Mouse (Mus musculus) heart, embryonic 10.5 days (tissue): Measurements from ENCODE around the gene Il11. TPM values are rescaled to one million over a fixed set of nuclear protein-coding genes. Genes with fewer than 3 reads are reported as not detected.
A peak's percentile ranks its signal among the peaks of the same experiment; 100 is the strongest.
"Not testable (repeated sequence)": the region's sequence is repeated elsewhere in the genome, so short reads cannot be mapped to it uniquely, and the experiment has no call there.

Source experiments
- DNase-seq: peaks from one replicate; pipeline ENCODE4 v3.0.0-alpha.2; 2017; ENCODE audit warnings: low spot score
- H3K27ac ChIP-seq: fragments of 300-500 bp; sonication (generic); 2 replicates; pipeline ENCODE4 v1.5.1; 2016; ENCODE audit warnings: mild to moderate bottlenecking
- H3K27me3 ChIP-seq: fragments of 300-500 bp; sonication (generic); 2 replicates; pipeline ENCODE4 v1.6.1; 2016; ENCODE audit warnings: mild to moderate bottlenecking; ENCODE audit not compliant: poor library complexity, insufficient read depth, severe bottlenecking
- H3K36me3 ChIP-seq: fragments of 300-500 bp; sonication (generic); 2 replicates; pipeline ENCODE4 v1.6.1; 2016; ENCODE audit warnings: mild to moderate bottlenecking, moderate library complexity
- H3K4me1 ChIP-seq: fragments of 300-500 bp; sonication (generic); 2 replicates; pipeline ENCODE4 v1.6.1; 2016; ENCODE audit warnings: mild to moderate bottlenecking
- H3K4me3 ChIP-seq: fragments of 300-500 bp; sonication (generic); 2 replicates; pipeline ENCODE4 v1.5.1; 2016; ENCODE audit warnings: mild to moderate bottlenecking, moderate library complexity
- H3K9me3 ChIP-seq: fragments of 300-500 bp; sonication (generic); 2 replicates; pipeline ENCODE4 v1.6.1; 2016; ENCODE audit warnings: mild to moderate bottlenecking, moderate library complexity
- WGBS: fragments of 180-500 bp; shearing (Covaris S2); methylation state at CpG from one replicate; pipeline ENCODE4 v1.1.7; 2016; 5-methylcytosine and 5-hydroxymethylcytosine counted together
- polyA plus RNA-seq: library from polyadenylated mRNA; unstranded; fragments of >200 nt; fragmentation: Nextera tagmentation; extraction: Ambion mirVana; gene quantifications from 2 replicates; pipeline ENCODE4 v1.2.1, GENCODE M21; 2016

The Il11 gene
- polyA plus RNA-seq = 0.15 and 0.20 TPM in 2 replicates

- Histone ChIP-seq H3K27me3 (peaks cover 63% of the 10 kb centered on the region), H3K4me3 (no peak within 1 kb of the TSS), H3K27ac (no peak within 1 kb of the TSS), H3K4me1 (peaks cover 28% of the 10 kb centered on the region), H3K9me3 (no peaks in the 10 kb centered on the region; the same call in 1 of the 2 replicates), H3K36me3 (no peaks in the 10 kb centered on the region)
- WGBS = 70% methylated on average over 2 of the region's 2 CpGs
- no peak for DNase-seq
These were observed at the start of gene Il11, which contains the start of gene Tmem190 for GRCm38 (mm10) chr7:4782759-4783158. Gene Il11 (minus strand): TSS chr7:4782859. Gene Tmem190 (plus strand): TSS chr7:4782937.

GRCm38 (mm10) chr7:4830476-4830875 lies 47.8 kb upstream of the Il11 start:
- no peak overlapping the region for H3K27ac ChIP-seq
- H3K36me3 ChIP-seq = no peaks in the 10 kb centered on the region
- H3K4me3 ChIP-seq = no peak overlapping the region
- H3K27me3 ChIP-seq = peaks cover 58% of the 10 kb centered on the region
- DNase-seq = no peak
- no peaks in the 10 kb centered on the region for H3K4me1 ChIP-seq
- H3K9me3 ChIP-seq = no peaks in the 10 kb centered on the region
- 3% methylated on average over 12 of the region's 12 CpGs for WGBS

GRCm38 (mm10) chr7:4825365-4825764 lies 42.7 kb upstream of the Il11 start:
- Histone ChIP-seq H3K27me3 (peaks cover 17% of the 10 kb centered on the region), H3K36me3 (no peaks in the 10 kb centered on the region), H3K27ac (no peak overlapping the region), H3K4me1 (peaks cover 16% of the 10 kb centered on the region; the same call in 1 of the 2 replicates), H3K9me3 (no peaks in the 10 kb centered on the region), H3K4me3 (no peak overlapping the region)
- no peak for DNase-seq
- 31% methylated on average over 4 of the region's 4 CpGs for WGBS

- H3K4me1 ChIP-seq = peaks cover 16% of the 10 kb centered on the region; the same call in 1 of the 2 replicates
- H3K36me3 ChIP-seq = no peaks in the 10 kb centered on the region
- H3K4me3 ChIP-seq = no peak overlapping the region
- peak overlapping the region; percentile 22; the same call in 1 of the 2 replicates for H3K27ac ChIP-seq
- H3K9me3 ChIP-seq = no peaks in the 10 kb centered on the region
- 64% methylated on average over 6 of the region's 6 CpGs for WGBS
- 0 out of 2 replicates have a peak, but pooled peaks cover 3% of the 10 kb centered on the region for H3K27me3 ChIP-seq
- no peak for DNase-seq
These were observed 39.7 kb upstream of the Il11 start for GRCm38 (mm10) chr7:4822162-4822907.

GRCm38 (mm10) chr7:4821690-4822089 lies 39.0 kb upstream of the Il11 start:
- H3K27ac ChIP-seq = peak overlapping the region; percentile 22; the same call in 1 of the 2 replicates
- H3K9me3 ChIP-seq = no peaks in the 10 kb centered on the region
- H3K27me3 ChIP-seq = 0 out of 2 replicates have a peak, but pooled peaks cover 3% of the 10 kb centered on the region
- WGBS = 84% methylated on average over 4 of the region's 4 CpGs
- DNase-seq = no peak
- H3K4me3 ChIP-seq = no peak overlapping the region
- H3K36me3 ChIP-seq = no peaks in the 10 kb centered on the region
- H3K4me1 ChIP-seq = peaks cover 16% of the 10 kb centered on the region; the same call in 1 of the 2 replicates

DNA sequence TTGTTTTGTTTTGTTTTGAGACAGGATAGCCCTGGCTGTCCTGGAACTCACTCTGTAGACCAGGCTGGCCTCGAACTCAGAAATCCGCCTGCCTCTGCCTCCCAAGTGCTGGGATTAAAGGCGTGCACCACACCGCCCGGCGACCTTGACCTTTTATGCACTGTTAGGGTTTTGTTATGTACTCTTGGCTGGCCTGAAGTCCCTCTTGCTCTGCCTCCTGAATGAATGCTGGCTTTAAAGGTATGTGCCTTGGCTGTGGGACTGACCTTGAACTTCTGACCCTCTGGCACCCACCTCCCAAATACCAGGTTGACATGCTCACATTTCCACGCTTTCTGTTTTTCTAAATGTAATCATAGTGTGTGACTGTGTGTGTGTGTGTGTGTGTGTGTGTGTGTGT lies 38.3 kb upstream of the Il11 start:
- not testable (repeated sequence) for H3K27me3 ChIP-seq, H3K9me3 ChIP-seq, H3K36me3 ChIP-seq, H3K27ac ChIP-seq, H3K4me3 ChIP-seq, DNase-seq
- peaks cover 16% of the 10 kb centered on the region; the same call in 1 of the 2 replicates for H3K4me1 ChIP-seq
- 84% methylated on average over 7 of the region's 7 CpGs for WGBS

DNA sequence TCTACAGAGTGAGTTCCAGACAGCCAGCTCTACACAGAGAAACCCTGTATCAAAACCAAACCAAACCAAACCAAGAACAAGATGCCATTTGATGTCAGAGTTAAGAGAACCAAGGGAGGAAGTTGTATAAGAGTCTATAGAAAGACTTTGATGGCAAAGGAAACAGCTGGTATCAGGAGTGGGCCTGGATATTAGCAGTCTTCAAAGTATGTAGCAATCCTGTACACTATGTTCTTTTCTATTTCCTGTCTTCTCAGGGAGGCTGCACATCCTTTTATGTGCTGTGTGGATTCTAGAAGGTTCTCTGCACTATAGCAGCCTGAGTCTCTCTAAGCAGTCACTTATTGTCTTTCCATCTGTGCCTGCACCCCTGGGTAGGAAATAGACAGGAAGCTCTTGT lies 33.9 kb upstream of the Il11 start:
- Histone ChIP-seq H3K27ac (no peak overlapping the region), H3K4me3 (no peak overlapping the region), H3K36me3 (no peaks in the 10 kb centered on the region), H3K27me3 (no peaks in the 10 kb centered on the region), H3K4me1 (no peaks in the 10 kb centered on the region; the same call in 1 of the 2 replicates), H3K9me3 (no peaks in the 10 kb centered on the region)
- no peak for DNase-seq

GRCm38 (mm10) chr7:4813105-4813791 lies 30.6 kb upstream of the Il11 start:
- Histone ChIP-seq H3K4me3 (peak overlapping the region; percentile 99), H3K9me3 (no peaks in the 10 kb centered on the region), H3K36me3 (peaks cover 25% of the 10 kb centered on the region), H3K27ac (peak overlapping the region; percentile 99), H3K4me1 (peaks cover 19% of the 10 kb centered on the region), H3K27me3 (no peaks in the 10 kb centered on the region)
- DNase-seq = no peak
- WGBS = 21% methylated on average over 8 of the region's 8 CpGs

- peak; percentile 99 for DNase-seq
- H3K27me3 ChIP-seq = no peaks in the 10 kb centered on the region
- H3K4me3 ChIP-seq = peak within 1 kb of the TSS; percentile 99
- WGBS = under 1% methylated on average over 62 of the region's 62 CpGs
- peaks cover 19% of the 10 kb centered on the region for H3K4me1 ChIP-seq
- H3K27ac ChIP-seq = peak within 1 kb of the TSS; percentile 99
- H3K9me3 ChIP-seq = no peaks in the 10 kb centered on the region
- peaks cover 28% of the 10 kb centered on the region for H3K36me3 ChIP-seq
These were observed 29.8 kb upstream of the Il11 start, which contains the start of gene Ube2s for GRCm38 (mm10) chr7:4812303-4813104. Gene Ube2s (minus strand): TSS chr7:4812590.

- H3K27ac ChIP-seq = peak overlapping the region; percentile 99
- no peaks in the 10 kb centered on the region for H3K27me3 ChIP-seq
- peaks cover 19% of the 10 kb centered on the region for H3K4me1 ChIP-seq
- DNase-seq = peak; percentile 85
- H3K4me3 ChIP-seq = peak overlapping the region; percentile 99
- WGBS = under 1% methylated on average over 36 of the region's 36 CpGs
- peaks cover 35% of the 10 kb centered on the region for H3K36me3 ChIP-seq
- H3K9me3 ChIP-seq = no peaks in the 10 kb centered on the region
These were observed 29.2 kb upstream of the Il11 start for GRCm38 (mm10) chr7:4811842-4812302.

GRCm38 (mm10) chr7:4811131-4811530 lies 28.5 kb upstream of the Il11 start:
- H3K4me3 ChIP-seq = peak overlapping the region; percentile 99
- H3K27ac ChIP-seq = peak overlapping the region; percentile 99
- not testable (repeated sequence) for DNase-seq, H3K27me3 ChIP-seq, H3K9me3 ChIP-seq
- 36% methylated on average over 10 of the region's 10 CpGs for WGBS
- peaks cover 42% of the 10 kb centered on the region for H3K36me3 ChIP-seq
- H3K4me1 ChIP-seq = peaks cover 19% of the 10 kb centered on the region

DNA sequence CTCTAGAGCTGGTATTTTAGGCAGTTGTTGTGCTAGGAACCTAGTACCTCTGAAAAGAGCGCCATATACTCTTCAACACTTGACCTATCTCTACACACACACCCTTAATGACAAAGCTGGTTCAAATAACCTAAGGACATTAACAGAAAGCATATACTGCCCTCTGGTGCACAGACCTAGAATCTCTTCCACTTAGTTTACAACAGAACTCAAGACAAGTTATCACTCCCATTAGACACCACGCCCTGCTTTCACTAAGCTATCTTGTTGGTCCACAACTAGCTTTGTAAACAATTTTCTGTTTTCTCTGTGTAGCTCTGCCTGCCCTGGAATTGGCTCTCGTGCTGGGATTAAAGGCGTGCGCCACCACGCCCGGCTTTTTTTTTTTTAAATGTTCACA lies 24.1 kb upstream of the Il11 start:
- Histone ChIP-seq H3K4me1 (peaks cover 19% of the 10 kb centered on the region), H3K36me3 (peaks cover 59% of the 10 kb centered on the region), H3K4me3 (no peak overlapping the region), H3K27ac (no peak overlapping the region), H3K27me3 (no peaks in the 10 kb centered on the region), H3K9me3 (no peaks in the 10 kb centered on the region)
- DNase-seq = no peak
- WGBS = 85% methylated on average over 7 of the region's 7 CpGs
